Mouse (Mus musculus) stomach, postnatal 0 days (tissue): Measurements from ENCODE around the gene Rdh19.
"Not testable (repeated sequence)": the region's sequence is repeated elsewhere in the genome, so short reads cannot be mapped to it uniquely, and the experiment has no call there.

Experiments
- CTCF ChIP-seq: IDR thresholded peaks from 2 replicates; pipeline ENCODE4 v1.5.1; 2016; ENCODE audit warnings: antibody characterized with exemption, low read depth, mild to moderate bottlenecking, moderate library complexity
- EP300 ChIP-seq: optimal IDR thresholded peaks from 2 replicates; pipeline ENCODE3; 2016; ENCODE audit warnings: antibody characterized with exemption

- TF ChIP-seq EP300, CTCF: not testable (repeated sequence)
These were observed 3.8 kb upstream of the Rdh19 start for GRCm38 (mm10) chr10:127845945-127846344.
